In the genomic region with DNA sequence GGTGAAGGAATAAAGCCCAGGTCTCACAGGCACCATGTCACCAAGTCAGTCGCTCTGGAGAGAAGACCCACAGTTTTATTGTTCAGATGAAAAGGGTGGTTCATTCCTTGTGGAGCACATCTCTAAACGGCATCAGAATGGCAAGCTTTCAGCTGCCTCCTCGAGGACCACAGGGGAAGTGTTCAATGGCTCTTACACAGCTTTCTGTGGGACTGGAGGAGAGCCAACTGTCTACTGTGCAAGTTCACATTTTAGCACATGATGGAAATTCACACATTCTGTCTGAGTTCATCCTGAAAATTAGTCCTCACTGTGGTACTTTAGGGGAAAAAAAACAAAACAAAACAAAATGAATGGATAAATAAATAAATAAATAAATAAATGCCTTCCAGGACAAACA, we compare ENCODE assay signal across 19 mouse cellular contexts.
DNase-seq lines count a peak whose midpoint lies in the region; TF ChIP-seq lines count a peak whose summit lies in the region.
"Had no signal": no experiment of that assay in that cellular context is flagged by ENCODE, and none has a peak within 500 bp of the region (broad histone marks: within the 10 kb centered on the region; RNA-seq: fewer than 3 reads in every experiment).

No protein-coding gene starts in this region.

- DNase-seq in cerebellum, postnatal 14 days: peak; percentile 29 to 40
- no peak for DNase-seq in cerebellum, adult 2 months
- DNase-seq in left cerebral cortex, postnatal 4 days: peak; percentile 21
- DNase-seq in left cerebral cortex, adult 2 months (ENCODE audit: extremely low spot score in 1 of 2, low spot score in 2 of 2): no peak
- peak; percentile 5 for DNase-seq in 3T3-L1 (ENCODE audit: low read depth, low spot score)
- DNase-seq in brain, embryonic 14.5 days (ENCODE audit: low read depth): peak; percentile 56
- DNase-seq in hindbrain, embryonic 10.5 days (ENCODE audit: low spot score): no peak
- DNase-seq: adrenal gland, adult 8-10 months; adrenal gland, postnatal 36 days; cerebellum, adult 11 months; cerebellum, adult 9-11 months; gastrocnemius, postnatal 36 days; heart, adult 11 months; heart, postnatal 36 days had no signal

- H3K36me3 ChIP-seq in hindbrain, embryonic 10.5 days: no peaks in the 10 kb centered on the region
- H3K36me3 ChIP-seq: embryonic facial prominence, embryonic 12.5 days; heart, embryonic 13.5 days; hindbrain, embryonic 13.5 days; intestine, embryonic 15.5 days had no signal

- no peaks in the 10 kb centered on the region for H3K9me3 ChIP-seq in hindbrain, embryonic 10.5 days
- H3K9me3 ChIP-seq: embryonic facial prominence, embryonic 12.5 days; heart, embryonic 13.5 days; hindbrain, embryonic 13.5 days; intestine, embryonic 15.5 days had no signal

- no peaks in the 10 kb centered on the region for H3K27me3 ChIP-seq in cerebellum, adult 2 months (ENCODE audit: control insufficient read depth, insufficient read depth, low read length)
- H3K27me3 ChIP-seq in hindbrain, embryonic 10.5 days (ENCODE audit: insufficient read depth, poor library complexity, severe bottlenecking): no peaks in the 10 kb centered on the region
- H3K27me3 ChIP-seq: CH12.LX; embryonic facial prominence, embryonic 12.5 days; heart, embryonic 13.5 days; hindbrain, embryonic 13.5 days; intestine, embryonic 15.5 days had no signal

- H3K4me3 ChIP-seq in cerebellum, adult 2 months (replicated peaks; ENCODE audit: insufficient read depth, low read depth, low read length): no peak overlapping the region
- H3K4me3 ChIP-seq in left cerebral cortex, adult 2 months: no peak overlapping the region
- H3K4me3 ChIP-seq in hindbrain, embryonic 10.5 days: no peak overlapping the region
- H3K4me3 ChIP-seq: embryonic facial prominence, embryonic 12.5 days; heart, embryonic 13.5 days; hindbrain, embryonic 13.5 days; intestine, embryonic 15.5 days had no signal

- intact Hi-C loops in left cerebral cortex, postnatal 4 days (cut with DNase I): no loop called here
- intact Hi-C loops in left cerebral cortex, adult 2 months (cut with DNase I): no loop called here

- WGBS in cerebellum, adult 2 months: 28% methylated on average over 3 of the region's 3 CpGs
- 68% methylated on average over 3 of the region's 3 CpGs for WGBS in hindbrain, embryonic 10.5 days

- no peaks in the 10 kb centered on the region for H3K4me1 ChIP-seq in cerebellum, adult 2 months (ENCODE audit: control insufficient read depth, insufficient read depth, low read length)
- no peaks in the 10 kb centered on the region for H3K4me1 ChIP-seq in hindbrain, embryonic 10.5 days (replicated peaks)
- H3K4me1 ChIP-seq: embryonic facial prominence, embryonic 12.5 days; heart, embryonic 13.5 days; hindbrain, embryonic 13.5 days; intestine, embryonic 15.5 days had no signal

- no peak for TF ChIP-seq POLR2A in cerebellum, adult 2 months (IDR thresholded peaks at IDR 0.05; ENCODE audit: borderline replicate concordance, insufficient read depth, low read length)
- TF ChIP-seq POLR2A in brain, embryonic 14.5 days (IDR thresholded peaks at IDR 0.05; ENCODE audit: borderline replicate concordance, extremely low read depth, insufficient read depth, insufficient read length, poor library complexity, severe bottlenecking): no peak

- TF ChIP-seq CTCF in cerebellum, adult 2 months (IDR thresholded peaks at IDR 0.05; ENCODE audit: borderline replicate concordance, insufficient read depth, low read depth, low read length): no peak
- no peak for TF ChIP-seq CTCF in left cerebral cortex, adult 2 months (IDR thresholded peaks at IDR 0.05)
- TF ChIP-seq CTCF in brain, embryonic 14.5 days (IDR thresholded peaks at IDR 0.05; ENCODE audit: borderline replicate concordance, extremely low read depth, insufficient read depth, insufficient read length): no peak

- H3K27ac ChIP-seq in cerebellum, adult 2 months (ENCODE audit: insufficient read depth, low read length): no peak overlapping the region
- no peak overlapping the region for H3K27ac ChIP-seq in left cerebral cortex, adult 2 months
- no peak overlapping the region for H3K27ac ChIP-seq in hindbrain, embryonic 10.5 days
- H3K27ac ChIP-seq: embryonic facial prominence, embryonic 12.5 days; heart, embryonic 13.5 days; hindbrain, embryonic 13.5 days; intestine, embryonic 15.5 days had no signal

Comparison
In these comparisons a context has a peak if more than half of its experiments do, and no peak if none do; other contexts are left out.
1. DNase-seq: peak in cerebellum, postnatal 14 days (2 of 2), left cerebral cortex, postnatal 4 days (single experiment), 3T3-L1 (single experiment) and brain, embryonic 14.5 days (single experiment); none in cerebellum, adult 2 months (0 of 2), left cerebral cortex, adult 2 months (0 of 2) and hindbrain, embryonic 10.5 days (single experiment).